Comparison of ENCODE assay signal across 15 mouse cellular contexts in the genomic region with DNA sequence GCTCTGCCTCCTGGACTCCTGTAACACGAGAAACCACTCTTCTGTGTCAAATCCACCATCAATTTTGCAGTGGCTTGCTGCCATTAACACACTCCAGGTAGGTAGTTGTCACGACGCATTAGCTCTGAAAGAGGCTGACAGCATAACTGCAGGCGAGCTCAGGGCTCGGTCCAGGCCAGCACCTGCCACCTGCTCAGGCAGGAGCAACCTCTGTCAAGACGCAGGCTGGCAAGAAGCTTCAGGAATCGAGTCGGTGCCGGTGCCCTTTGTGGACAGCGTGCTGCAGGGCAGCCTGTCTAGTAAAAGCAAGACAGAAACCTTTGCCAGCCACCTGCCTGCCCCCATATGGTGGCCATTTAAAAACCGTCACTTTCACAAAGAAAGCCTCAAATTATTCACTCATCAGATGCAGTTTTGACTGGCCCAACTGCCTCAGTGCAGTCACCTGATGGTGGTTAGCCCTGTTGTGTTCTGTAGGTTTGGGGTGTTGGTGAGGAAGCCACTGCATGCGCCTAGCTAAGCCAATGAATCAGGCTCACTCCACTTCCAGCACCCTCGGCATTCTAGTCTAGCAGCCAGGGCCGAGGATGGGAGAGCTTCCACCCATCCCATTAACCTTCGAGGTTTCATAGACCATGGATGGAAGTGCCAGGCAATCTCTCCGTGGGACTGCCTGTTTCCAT.
DNase-seq lines count a peak whose midpoint lies in the region; ATAC-seq lines count a peak whose summit lies in the region.
"Had no signal": no experiment of that assay in that cellular context is flagged by ENCODE, and none has a peak within 500 bp of the region (broad histone marks: within the 10 kb centered on the region; RNA-seq: fewer than 3 reads in every experiment).

No protein-coding gene starts in this region.

- 72% methylated on average over 16 of the region's 16 CpGs for WGBS in forebrain, embryonic 14.5 days
- whole genome bisulfite sequencing in forebrain, embryonic 10.5 days = 91% methylated on average over 16 of the region's 16 CpGs
- WGBS in limb, embryonic 11.5 days = 74% methylated on average over 16 of the region's 16 CpGs
- 83% methylated on average over 16 of the region's 16 CpGs for WGBS in limb, embryonic 10.5 days

- no peaks in the 10 kb centered on the region for H3K27me3 ChIP-seq in forebrain, embryonic 14.5 days (replicated peaks; ENCODE audit: control insufficient read depth, insufficient read depth, low read length)
- no peaks in the 10 kb centered on the region for H3K27me3 ChIP-seq in forebrain, embryonic 10.5 days (ENCODE audit: poor library complexity, severe bottlenecking)
- H3K27me3 ChIP-seq in limb, embryonic 11.5 days (ENCODE audit: control insufficient read depth, insufficient read depth, low read length) = no peaks in the 10 kb centered on the region
- no peaks in the 10 kb centered on the region for H3K27me3 ChIP-seq in limb, embryonic 10.5 days (ENCODE audit: low read depth, poor library complexity, severe bottlenecking)
- H3K27me3 ChIP-seq: kidney, embryonic 15.5 days; stomach, embryonic 15.5 days had no signal

- H3K36me3 ChIP-seq in forebrain, embryonic 14.5 days (ENCODE audit: control insufficient read depth, insufficient read depth, low read length) = no peaks in the 10 kb centered on the region
- H3K36me3 ChIP-seq in forebrain, embryonic 10.5 days (replicated peaks) = no peaks in the 10 kb centered on the region
- H3K36me3 ChIP-seq in limb, embryonic 11.5 days (ENCODE audit: control insufficient read depth, insufficient read depth, low read length) = no peaks in the 10 kb centered on the region
- no peaks in the 10 kb centered on the region for H3K36me3 ChIP-seq in limb, embryonic 10.5 days
- H3K36me3 ChIP-seq: kidney, embryonic 15.5 days; stomach, embryonic 15.5 days had no signal

- no peak overlapping the region for H3K27ac ChIP-seq in forebrain, embryonic 14.5 days (ENCODE audit: low read depth, low read length)
- no peak overlapping the region for H3K27ac ChIP-seq in forebrain, embryonic 10.5 days
- no peak overlapping the region for H3K27ac ChIP-seq in limb, embryonic 11.5 days (replicated peaks; ENCODE audit: low read depth, low read length)
- no peak overlapping the region for H3K27ac ChIP-seq in limb, embryonic 10.5 days
- H3K27ac ChIP-seq: kidney, embryonic 15.5 days; layer of hippocampus, adult 2 months; stomach, embryonic 15.5 days had no signal

- H3K9me3 ChIP-seq in forebrain, embryonic 14.5 days (replicated peaks; ENCODE audit: control insufficient read depth, low read length) = no peaks in the 10 kb centered on the region
- no peaks in the 10 kb centered on the region for H3K9me3 ChIP-seq in forebrain, embryonic 10.5 days
- no peaks in the 10 kb centered on the region for H3K9me3 ChIP-seq in limb, embryonic 11.5 days (ENCODE audit: control insufficient read depth, low read length)
- no peaks in the 10 kb centered on the region for H3K9me3 ChIP-seq in limb, embryonic 10.5 days (replicated peaks)
- H3K9me3 ChIP-seq: kidney, embryonic 15.5 days; stomach, embryonic 15.5 days had no signal

- DNase-seq in forebrain, embryonic 14.5 days (ENCODE audit: low spot score) = peak; percentile 59
- no peak for DNase-seq in forebrain, embryonic 10.5 days (ENCODE audit: extremely low spot score, low spot score)
- peak; percentile 21 for DNase-seq in limb, embryonic 11.5 days (ENCODE audit: low spot score)
- no peak for DNase-seq in limb, embryonic 10.5 days (ENCODE audit: low spot score)
- DNase-seq in cerebellum, adult 9-10 months = peak; percentile 26
- peak; percentile 44 for DNase-seq in retina, postnatal 1 day
- no peak for DNase-seq in heart, adult 18-20 months
- DNase-seq in urinary bladder, adult 2 months (ENCODE audit: low spot score) = no peak
- DNase-seq: adrenal gland, adult 2 months; thymus, postnatal 25 days had no signal

- H3K4me3 ChIP-seq in forebrain, embryonic 14.5 days (ENCODE audit: low read depth, low read length) = no peak overlapping the region
- no peak overlapping the region for H3K4me3 ChIP-seq in forebrain, embryonic 10.5 days
- no peak overlapping the region for H3K4me3 ChIP-seq in limb, embryonic 11.5 days (ENCODE audit: low read depth, low read length)
- H3K4me3 ChIP-seq in limb, embryonic 10.5 days = no peak overlapping the region
- H3K4me3 ChIP-seq: kidney, embryonic 15.5 days; layer of hippocampus, adult 2 months; stomach, embryonic 15.5 days had no signal

- no peaks in the 10 kb centered on the region for H3K4me1 ChIP-seq in forebrain, embryonic 14.5 days (ENCODE audit: control insufficient read depth, insufficient read depth, low read length)
- no peaks in the 10 kb centered on the region for H3K4me1 ChIP-seq in forebrain, embryonic 10.5 days
- no peaks in the 10 kb centered on the region for H3K4me1 ChIP-seq in limb, embryonic 11.5 days (ENCODE audit: control insufficient read depth, insufficient read depth, low read length)
- H3K4me1 ChIP-seq in limb, embryonic 10.5 days = 0 out of 2 replicates have a peak, but pooled peaks cover 4% of the 10 kb centered on the region
- H3K4me1 ChIP-seq: kidney, embryonic 15.5 days; stomach, embryonic 15.5 days had no signal

- H3K9ac ChIP-seq in forebrain, embryonic 14.5 days (ENCODE audit: low read length) = no peak overlapping the region
- H3K9ac ChIP-seq in limb, embryonic 11.5 days (ENCODE audit: low read length) = no peak overlapping the region
- H3K9ac ChIP-seq: kidney, embryonic 15.5 days; stomach, embryonic 15.5 days had no signal

- peak; percentile 82 for ATAC-seq in forebrain, embryonic 14.5 days
- no peak for ATAC-seq in limb, embryonic 11.5 days (ENCODE audit: insufficient number of reproducible peaks, low FRiP score, low TSS enrichment, low read depth)
- ATAC-seq: inflammation-experienced regulatory T-cells, adult 6 months had no signal

- H3K4me2 ChIP-seq in forebrain, embryonic 14.5 days (ENCODE audit: low read length) = no peak overlapping the region
- H3K4me2 ChIP-seq in limb, embryonic 11.5 days (ENCODE audit: low read depth, severe bottlenecking) = no peak overlapping the region
- H3K4me2 ChIP-seq: kidney, embryonic 15.5 days; liver, embryonic 11.5 days; stomach, embryonic 15.5 days had no signal

Comparison
In these comparisons a context has a peak if more than half of its experiments do, and no peak if none do; other contexts are left out.
1. DNase-seq: peak in forebrain, embryonic 14.5 days (single experiment), limb, embryonic 11.5 days (single experiment), cerebellum, adult 9-10 months (single experiment) and retina, postnatal 1 day (single experiment); none in forebrain, embryonic 10.5 days (single experiment), limb, embryonic 10.5 days (single experiment), heart, adult 18-20 months (0 of 2) and urinary bladder, adult 2 months (single experiment).